Mouse (Mus musculus) left cerebral cortex, adult 9 months (tissue): Measurements from ENCODE around the gene Tom1l2.

Experiments
- DNase-seq, 2 experiments: peaks; one replicate each; pipeline ENCODE4 v3.0.0; 2022; ENCODE audit warnings: low spot score in 2 of 2

Gene Tom1l2

GRCm38 (mm10) chr11:60264651-60265050 is 88.1 kb downstream of the Tom1l2 start:
- no peak for DNase-seq

- DNase-seq, result no peak
These were observed 90.3 kb downstream of the Tom1l2 start for GRCm38 (mm10) chr11:60262396-60262795.

- DNase-seq, result no peak
These were observed 92.0 kb downstream of the Tom1l2 start for GRCm38 (mm10) chr11:60260743-60261142.

GRCm38 (mm10) chr11:60257696-60258095 is 95.0 kb downstream of the Tom1l2 start:
- no peak for DNase-seq

- DNase-seq, result no peak
These were observed 96.0 kb downstream of the Tom1l2 start for GRCm38 (mm10) chr11:60256713-60257112.

- no peak for DNase-seq
These were observed 96.5 kb downstream of the Tom1l2 start for GRCm38 (mm10) chr11:60256176-60256681.

GRCm38 (mm10) chr11:60255639-60256038 is 97.1 kb downstream of the Tom1l2 start:
- DNase-seq, result no peak

- DNase-seq, result no peak
These were observed 97.5 kb downstream of the Tom1l2 start for GRCm38 (mm10) chr11:60255181-60255580.

GRCm38 (mm10) chr11:60254308-60254707 is 98.4 kb downstream of the Tom1l2 start:
- no peak for DNase-seq

GRCm38 (mm10) chr11:60253546-60253945 is 99.2 kb downstream of the Tom1l2 start:
- DNase-seq, result no peak

- DNase-seq, result peak in 1 of 2 experiments; percentile 49
These were observed 101.6 kb downstream of the Tom1l2 start for GRCm38 (mm10) chr11:60250971-60251643.

GRCm38 (mm10) chr11:60249885-60250284 is 102.8 kb downstream of the Tom1l2 start:
- no peak for DNase-seq

- DNase-seq, result peak in 1 of 2 experiments; percentile 51
These were observed 103.9 kb downstream of the Tom1l2 start for GRCm38 (mm10) chr11:60248596-60249404.

GRCm38 (mm10) chr11:60247753-60248550 is 104.8 kb downstream of the Tom1l2 start:
- peak in 1 of 2 experiments; percentile 44 for DNase-seq

- DNase-seq, result peak in 1 of 2 experiments; percentile 72
These were observed 106.6 kb downstream of the Tom1l2 start for GRCm38 (mm10) chr11:60246077-60246476.

- DNase-seq, result no peak
These were observed 108.1 kb downstream of the Tom1l2 start for GRCm38 (mm10) chr11:60244503-60245143.

GRCm38 (mm10) chr11:60240509-60240908 is 112.2 kb downstream of the Tom1l2 start:
- no peak for DNase-seq

- no peak for DNase-seq
These were observed 117.4 kb downstream of the Tom1l2 start for GRCm38 (mm10) chr11:60235351-60235750.

- peak in 1 of 2 experiments; percentile 40 for DNase-seq
These were observed 119.5 kb downstream of the Tom1l2 start for GRCm38 (mm10) chr11:60233235-60233634.

- no peak for DNase-seq
These were observed 120.2 kb downstream of the Tom1l2 start for GRCm38 (mm10) chr11:60232441-60233058.

GRCm38 (mm10) chr11:60231951-60232350 is 120.8 kb downstream of the Tom1l2 start:
- no peak for DNase-seq
